Mouse (Mus musculus): ENCODE measurements around the gene Kcnd2.

Gene Kcnd2

DNA sequence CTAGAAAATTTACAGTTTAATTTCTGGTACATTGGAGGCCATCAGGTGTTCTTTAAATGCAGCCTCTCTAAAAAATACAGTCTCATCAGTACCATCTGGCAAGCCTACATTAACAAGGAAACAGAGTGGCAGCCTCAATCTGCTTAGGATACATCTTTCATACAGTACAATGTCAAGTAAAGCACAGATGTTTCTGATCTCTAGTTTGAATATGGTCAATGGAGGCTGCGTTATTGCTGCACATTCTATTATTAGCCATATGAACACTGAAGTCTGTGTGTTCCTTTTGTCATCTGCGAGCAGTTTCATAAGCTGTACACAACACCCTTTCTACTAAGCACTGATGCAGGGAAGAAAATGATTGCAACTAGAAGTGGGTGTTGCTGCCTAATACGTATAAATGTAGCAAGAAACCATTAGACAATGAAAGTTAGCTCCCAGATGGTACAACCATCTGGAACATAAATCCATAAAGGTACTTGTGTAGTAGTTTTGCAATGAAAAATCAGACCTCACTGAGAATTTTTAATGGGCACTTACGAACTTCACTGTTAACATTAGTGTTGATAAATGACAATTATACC lies 209.0 kb downstream of the Kcnd2 start:
- no peak for DNase-seq

DNA sequence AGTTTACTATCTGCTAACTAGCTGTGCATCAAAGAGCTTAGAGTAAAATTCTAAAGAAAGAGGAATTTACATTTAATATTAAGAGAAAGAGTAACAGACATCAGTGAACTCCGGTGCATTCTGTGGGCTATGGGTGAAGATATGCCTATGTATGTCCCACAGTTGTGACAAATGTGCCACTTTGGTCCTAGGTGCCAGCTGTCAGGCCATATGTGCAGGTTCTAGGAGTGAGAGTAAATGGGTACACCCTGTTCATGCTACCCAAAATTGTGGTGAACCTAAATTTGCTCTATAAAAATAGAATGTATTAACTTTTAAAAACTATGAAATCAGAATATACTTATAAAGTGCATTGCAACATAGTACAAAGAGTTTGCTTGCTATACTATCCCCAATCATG lies 215.8 kb downstream of the Kcnd2 start:
- no peak for DNase-seq

DNA sequence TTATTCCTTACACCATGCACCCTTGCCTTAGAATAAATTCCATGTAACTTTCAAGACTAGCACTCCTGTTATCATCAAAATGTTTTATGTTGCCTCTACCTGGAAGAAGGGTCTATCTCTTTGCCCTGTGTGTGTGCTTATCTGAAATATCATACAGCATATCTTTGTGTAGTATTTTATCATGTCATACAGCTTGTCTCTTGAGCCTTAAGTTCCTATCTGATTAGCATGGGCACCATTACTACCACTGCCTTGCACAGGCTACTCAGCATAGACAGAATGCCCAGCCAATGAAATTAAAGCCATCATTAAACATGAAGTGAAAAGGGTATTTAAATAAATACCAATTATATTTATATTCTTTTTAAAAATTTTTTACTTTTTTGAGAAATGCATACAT lies 249.4 kb downstream of the Kcnd2 start:
- DNase-seq, result no peak

DNA sequence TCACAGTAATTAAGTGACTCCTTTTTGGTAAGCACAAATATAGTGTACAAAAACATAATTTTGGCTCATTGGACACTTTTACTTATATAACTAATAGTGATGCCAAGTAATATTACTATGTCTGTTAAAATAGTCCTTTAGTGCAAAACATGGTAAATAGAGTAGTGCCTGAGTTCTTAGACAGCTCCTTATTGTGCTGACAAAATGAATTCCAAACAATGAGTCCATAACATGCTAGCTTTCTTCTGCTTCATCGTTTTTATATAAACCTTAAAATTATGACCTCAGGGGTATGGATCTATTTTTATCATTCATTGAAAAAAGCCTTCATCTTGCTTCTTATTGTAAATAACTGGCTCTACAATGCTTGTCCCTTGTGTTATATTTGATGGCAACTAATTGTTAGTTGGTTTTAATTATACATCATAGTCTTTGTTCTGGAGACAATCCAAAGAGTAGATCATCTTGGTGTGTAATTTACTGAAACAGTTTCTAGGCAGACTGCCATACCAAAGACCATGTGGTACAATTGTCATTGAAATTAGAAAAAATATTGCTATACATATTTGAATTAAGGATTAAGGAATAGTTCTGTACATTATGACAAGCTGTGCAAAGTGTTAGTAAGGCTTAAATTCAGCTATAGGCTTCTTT lies 256.7 kb downstream of the Kcnd2 start:
- no peak for DNase-seq

DNA sequence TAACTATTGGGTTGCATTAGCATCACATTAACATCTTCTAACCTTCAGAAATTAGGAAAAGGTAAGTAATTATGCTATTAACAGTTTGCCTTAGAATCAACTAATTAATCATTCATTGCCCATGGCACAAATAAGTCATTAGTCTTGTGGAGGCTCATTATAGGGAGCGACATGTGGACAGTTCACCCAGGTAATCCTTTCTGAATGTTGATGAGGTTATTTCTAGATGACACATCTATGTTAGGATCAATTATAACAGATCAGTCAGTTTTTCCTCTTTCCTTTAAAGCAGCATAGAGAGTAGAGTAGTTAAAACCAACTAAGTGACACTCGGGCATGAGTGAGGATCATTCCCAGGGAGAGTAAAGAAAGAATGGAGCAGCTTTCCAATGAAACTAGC lies 267.4 kb downstream of the Kcnd2 start:
- DNase-seq, result no peak

DNA sequence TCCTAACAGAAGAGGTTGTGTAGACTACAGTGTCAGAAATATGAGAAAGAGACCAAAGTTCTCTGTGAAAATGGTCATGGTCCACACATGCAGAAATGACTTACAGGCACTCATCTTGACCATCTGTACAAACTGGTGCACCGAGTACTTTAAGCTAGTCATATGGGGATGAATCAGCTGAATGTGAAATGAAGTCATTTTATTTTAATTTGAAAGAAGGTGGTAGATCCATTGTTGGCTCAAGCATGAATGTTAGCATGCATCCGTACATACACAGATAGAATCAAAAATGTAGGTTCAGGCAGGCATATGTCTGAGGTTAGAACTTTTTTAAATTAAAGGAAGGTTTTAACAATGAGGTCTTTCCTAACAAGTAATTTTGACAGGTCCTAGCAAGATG lies 273.2 kb downstream of the Kcnd2 start:
- no peak for DNase-seq

DNA sequence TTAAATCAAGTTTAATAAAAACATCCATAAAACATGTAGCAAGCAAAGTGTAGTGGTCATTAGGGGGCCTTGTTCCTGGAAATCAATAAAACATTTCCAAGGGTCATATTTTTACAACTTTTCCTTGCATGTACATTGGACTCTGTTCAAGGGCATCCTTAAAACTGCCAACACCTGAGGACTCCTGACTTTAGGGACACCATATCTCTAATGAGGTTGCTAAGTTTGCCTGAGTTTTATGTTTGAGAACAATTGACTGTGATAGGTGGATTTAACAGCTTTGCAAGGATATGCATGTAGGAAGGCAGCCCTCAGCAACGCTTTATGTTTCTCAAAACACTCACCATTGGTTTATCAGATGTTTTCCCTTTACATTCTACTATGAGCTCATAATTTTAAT lies 287.6 kb downstream of the Kcnd2 start:
- DNase-seq, result no peak

DNA sequence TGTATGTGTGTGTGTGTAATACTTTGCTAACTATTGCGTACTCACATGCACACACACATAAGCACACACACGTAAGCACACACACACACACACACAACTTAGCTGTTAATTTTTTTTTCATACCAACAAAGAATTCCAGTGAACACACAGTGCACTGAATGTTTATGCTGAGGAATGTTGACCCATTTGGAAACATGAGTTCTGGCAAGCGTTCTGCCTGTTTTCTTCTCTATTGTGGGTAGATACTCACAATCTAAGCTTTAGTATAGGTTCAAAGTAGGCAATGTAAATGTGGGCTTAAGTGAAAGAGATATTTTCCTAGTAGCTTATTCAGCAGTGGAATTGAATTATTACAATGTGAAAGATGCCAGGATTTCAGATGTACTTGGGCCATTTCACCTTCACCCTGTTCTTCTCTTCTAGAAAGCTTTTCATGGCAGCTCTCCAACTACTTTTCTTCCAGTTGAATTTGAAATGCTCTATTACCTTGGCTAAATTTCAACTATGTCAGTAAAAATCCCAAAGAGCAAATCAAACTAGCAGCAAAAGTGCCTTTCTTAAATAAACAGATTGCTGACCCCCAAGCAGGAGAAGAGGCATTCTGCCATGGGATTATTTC lies 295.4 kb downstream of the Kcnd2 start:
- peak in 1 of 2 experiments; percentile 10 for DNase-seq

DNA sequence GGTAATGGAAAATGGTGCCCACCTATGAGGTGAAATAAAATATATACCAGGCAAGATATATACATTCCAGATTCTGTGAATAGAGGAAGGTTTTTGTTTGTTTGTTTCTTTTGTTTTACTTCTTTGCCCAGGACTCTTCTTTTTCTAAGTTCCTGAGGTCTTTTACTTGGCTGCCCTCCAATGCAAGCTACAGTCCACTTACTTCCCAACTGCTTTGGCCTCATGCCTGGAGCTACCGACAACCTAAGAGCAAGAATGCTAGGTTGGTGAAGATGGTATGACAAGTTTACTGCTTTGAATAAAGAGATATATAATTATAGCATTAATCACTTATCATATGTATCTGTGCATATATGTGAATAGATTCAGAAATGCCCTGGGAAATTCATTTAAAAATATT lies 305.0 kb downstream of the Kcnd2 start:
- DNase-seq, result peak; percentile 65 to 78

DNA sequence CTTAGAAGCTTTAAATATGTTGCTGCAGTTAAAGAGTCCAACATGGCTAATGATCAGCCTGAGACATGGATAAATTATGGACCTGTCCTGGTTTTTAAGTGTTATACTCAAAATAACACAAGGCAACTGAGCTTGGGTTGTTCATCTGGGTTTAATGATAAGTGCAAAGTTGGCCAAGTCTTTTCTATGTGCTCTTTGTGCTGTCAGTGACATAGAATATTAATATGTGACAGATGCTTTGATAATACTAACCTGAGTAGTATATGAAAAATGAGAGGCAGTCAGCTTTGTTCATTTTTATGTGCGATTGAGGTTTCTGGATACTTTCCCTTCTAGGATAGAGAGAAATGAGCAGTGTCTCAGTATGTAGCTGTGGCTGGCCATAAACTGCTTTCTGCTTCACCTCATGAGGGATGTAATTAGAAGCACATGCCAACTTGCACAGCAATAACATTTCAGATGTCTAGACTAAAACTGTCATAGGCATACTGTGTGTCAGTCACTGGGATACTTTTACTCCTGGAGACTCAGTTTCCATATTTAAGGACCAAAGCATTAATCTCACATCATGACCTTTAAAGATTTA lies 312.3 kb downstream of the Kcnd2 start:
- DNase-seq, result no peak

DNA sequence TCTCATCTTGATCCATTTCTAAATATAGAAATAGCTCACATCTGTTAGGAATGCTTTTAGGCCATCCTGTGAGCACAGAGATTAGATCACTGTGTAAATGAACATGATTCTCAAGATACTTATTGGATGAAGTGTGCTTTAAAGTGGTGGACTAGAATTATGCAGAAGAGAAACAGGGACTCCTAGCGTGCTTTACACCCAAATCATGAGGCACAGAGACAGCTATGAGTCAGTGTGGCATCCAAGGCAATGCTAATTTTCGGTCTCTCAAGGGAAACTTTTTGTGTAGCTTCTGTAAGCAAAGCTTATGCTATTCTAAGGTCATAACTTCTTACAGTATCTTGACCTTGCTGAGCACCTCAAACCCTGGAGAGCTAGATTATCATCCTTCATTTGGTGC lies 318.7 kb downstream of the Kcnd2 start:
- no peak for DNase-seq

DNA sequence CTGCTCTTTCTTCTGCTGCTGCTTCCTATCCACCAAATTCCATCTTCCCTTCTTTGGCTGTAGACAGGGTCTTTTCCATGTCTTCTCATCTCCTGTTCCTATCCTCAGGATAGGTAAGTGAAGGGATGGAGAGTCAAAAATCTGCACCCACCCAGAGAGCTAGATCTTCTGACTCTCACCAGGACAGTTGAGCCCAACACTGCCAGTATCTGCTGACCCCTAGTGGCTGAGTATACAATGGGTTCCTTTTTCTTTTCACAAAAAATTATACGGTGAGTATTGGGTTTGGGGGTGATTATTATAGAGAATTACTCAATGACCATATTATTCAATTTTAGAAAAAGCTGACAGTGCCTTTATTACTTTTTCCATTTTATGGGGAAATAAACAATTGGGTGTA lies 319.5 kb downstream of the Kcnd2 start:
- peak in 1 of 2 experiments; percentile 29 for DNase-seq

DNA sequence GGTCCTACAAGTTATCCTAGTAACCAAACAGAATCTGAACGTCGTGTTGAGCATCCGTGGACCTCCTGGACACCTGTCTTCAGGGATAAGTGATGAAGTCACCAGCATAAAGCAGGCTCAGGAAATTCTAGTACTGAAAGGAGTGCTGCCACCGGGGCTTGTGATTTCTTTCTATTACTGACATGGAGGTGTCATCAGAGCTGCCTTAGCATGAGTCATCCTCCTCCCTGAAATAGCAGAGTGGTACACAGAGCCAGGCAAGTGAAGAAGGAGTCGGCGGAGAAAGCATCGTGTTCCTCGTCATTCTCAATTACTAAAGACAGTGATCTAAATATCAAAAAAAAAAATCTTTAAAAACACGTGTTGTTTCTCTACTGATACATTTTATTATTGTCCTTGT lies 336.2 kb downstream of the Kcnd2 start:
- no peak for DNase-seq

DNA sequence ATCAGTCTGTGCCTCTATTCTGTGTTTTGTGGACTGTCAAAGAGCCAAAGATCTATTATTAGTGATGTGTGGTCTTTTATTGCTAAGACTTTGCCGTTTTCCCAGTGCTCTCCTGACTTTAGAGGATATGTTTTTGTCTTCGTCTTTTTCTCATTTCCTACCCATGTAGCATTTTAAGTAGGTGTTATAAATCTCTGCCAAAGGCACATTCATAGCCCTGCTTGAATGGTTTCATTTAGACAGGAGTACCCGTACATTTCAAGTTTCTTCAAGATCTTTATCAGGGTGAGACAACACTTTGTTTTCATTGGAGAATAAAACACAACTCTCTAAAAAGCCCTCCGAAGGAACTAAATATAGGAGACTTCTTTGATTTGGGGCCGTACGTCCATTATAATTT lies 355.7 kb downstream of the Kcnd2 start:
- no peak for DNase-seq

DNA sequence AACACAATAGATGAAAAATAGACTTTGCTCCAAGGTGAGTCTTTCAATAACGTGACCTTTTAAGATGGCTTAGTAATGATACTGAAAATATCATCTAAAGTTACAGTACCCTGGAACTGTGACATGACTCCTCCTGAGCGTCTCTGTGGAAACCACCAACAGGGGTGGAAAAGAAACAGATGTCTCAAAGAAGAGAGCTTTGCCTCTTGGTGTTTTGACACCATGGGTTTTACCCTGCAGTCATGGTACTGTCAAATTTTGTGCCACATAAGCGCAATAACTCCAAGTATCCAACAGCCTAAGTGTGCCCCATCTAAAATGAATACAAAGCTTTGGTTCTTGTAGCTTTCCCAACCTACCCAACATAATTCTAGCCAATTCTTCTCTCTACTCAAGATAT lies 374.9 kb downstream of the Kcnd2 start:
- no peak for DNase-seq

DNA sequence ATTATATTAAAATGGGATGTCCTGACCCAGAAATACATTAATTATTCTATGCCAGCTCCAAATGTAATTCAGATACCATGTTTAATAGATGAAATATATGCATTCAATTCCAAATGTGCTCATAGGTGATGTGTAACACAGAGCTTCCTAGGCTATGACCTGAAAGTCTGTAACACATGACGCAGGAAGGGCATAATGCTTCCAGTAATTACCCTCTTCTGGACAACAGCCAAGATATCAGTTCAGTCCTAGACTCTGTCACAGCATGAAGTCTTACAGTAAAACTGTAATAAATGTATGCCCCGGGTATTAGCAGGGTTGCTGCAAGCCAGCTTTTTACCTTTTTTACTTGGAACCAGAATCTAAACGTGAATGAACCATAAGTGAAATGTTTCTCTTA lies 382.1 kb downstream of the Kcnd2 start:
- DNase-seq, result no peak

DNA sequence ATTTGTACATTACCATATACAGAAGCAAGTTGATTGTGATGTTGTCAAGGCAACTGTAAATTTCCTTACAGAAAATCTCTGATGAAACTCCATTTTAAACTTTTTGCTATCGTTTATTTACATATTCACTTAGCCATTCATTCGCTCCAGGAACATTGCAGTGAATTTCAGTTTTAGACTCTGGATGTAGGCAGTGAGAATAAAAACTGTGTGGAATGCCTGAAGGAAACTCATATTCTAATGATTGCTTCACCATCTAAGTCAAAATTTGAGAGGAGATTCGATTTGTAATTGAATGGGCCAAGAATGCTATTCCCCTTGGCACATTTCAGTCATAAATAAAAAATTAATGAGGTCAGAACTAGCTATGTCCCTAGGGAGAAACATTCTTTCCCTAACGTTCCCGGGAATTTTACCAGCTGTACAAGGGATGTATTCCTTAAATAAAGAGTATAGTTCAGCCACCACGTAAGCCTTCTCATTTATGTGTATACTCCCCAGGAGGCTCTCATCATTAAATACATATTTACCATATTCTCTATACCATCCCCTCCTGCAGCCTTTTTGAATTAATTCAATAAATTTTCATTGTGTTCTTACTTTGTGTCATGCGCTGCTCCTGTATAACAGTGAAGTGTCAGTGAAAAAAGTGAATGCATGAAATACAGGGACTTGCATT lies 394.2 kb downstream of the Kcnd2 start:
- DNase-seq, result no peak

DNA sequence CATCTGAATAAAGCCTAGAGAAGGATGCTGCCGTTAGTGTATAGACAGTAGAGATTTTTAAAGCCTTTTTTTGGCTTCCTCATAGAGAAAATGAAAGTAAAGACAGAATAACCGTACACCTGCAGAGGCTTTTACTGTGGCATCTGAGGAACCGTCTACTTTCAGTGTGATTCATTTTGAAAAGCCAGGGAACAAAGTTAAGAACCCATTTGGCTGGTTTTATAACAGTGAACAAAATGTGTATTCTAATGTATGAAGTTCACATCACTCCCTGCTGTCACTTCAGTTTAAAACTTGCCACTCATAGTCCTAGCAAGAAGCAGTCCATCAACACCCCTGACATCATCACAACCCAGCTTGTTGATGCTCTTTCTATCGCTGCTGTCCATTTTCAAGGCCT lies 414.7 kb downstream of the Kcnd2 start:
- no peak for DNase-seq

DNA sequence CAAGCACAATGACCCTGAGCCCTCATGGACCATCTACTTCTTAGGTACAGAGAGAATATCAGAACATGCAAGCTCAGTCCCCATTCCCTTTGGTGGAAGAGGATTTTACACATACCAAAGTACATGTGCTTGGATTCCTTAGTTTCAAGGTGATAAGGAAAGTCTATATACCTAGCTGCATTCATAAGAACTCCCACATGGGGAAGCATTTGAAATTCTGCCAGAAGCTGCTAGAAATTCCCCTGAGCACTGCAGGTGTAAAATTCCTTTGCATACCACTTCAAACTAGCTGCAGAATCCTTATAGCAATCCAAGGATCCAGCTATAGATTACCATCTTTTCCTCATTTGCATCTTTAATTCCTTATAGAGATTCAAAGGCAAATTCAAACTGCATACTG lies 440.4 kb downstream of the Kcnd2 start:
- DNase-seq, result no peak

DNA sequence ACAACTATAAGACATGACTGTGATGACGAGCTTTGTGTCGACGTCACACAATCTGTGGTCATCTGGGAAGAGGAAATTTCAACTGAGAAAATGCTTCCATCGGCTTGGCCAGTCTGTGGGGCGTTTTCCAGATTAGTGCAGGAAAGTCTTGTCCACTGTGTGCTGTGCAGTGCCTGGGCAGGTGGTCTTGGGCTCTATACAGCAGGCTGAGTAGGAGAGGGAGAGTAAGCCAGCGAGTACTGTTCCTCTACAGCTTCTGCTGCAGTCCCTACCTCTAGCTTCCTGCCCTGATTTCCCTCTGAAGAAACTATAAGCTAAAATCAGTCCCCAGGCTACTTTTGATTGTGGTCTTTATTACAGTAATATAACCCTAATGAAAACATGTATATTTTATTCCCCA lies 448.8 kb downstream of the Kcnd2 start:
- DNase-seq, result no peak

DNA sequence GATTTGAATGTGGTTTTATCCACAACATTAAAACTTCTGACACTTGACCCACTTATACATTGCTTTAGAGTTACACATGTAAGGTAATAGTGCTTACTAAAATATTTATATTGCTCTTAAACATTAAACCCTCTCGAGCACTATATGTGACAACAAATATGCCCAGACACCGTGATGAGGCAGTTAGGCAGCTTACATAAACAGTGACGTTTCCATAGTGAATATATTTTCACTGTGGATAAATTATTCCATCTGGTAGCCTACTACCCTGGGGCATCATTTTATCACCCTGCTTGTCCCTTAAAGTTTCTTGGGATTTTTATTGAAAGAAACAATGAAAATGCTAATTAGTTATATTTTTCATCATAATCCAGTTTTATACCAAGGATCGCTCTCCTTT lies 449.3 kb downstream of the Kcnd2 start:
- DNase-seq, result no peak

DNA sequence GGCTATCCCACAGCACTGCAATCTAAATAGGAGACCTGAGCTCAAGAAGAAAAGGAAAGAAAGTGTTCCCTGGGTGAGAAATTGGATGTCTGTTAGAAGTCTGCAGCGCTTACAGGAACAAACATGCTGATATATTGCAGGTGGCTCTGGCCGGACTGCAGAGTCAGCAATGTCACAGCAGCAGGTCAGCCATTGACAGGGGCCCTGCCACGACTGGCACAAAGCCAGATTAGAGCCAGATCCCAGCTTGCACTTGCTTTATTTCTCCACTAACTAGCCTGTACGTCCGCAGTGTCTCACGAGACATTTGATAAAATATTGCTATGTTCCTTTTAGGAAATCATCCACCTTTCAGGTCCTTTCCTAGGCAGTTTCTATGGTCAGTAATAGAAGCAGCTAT lies 468.9 kb downstream of the Kcnd2 start:
- peak; percentile 23 to 45 for DNase-seq

DNA sequence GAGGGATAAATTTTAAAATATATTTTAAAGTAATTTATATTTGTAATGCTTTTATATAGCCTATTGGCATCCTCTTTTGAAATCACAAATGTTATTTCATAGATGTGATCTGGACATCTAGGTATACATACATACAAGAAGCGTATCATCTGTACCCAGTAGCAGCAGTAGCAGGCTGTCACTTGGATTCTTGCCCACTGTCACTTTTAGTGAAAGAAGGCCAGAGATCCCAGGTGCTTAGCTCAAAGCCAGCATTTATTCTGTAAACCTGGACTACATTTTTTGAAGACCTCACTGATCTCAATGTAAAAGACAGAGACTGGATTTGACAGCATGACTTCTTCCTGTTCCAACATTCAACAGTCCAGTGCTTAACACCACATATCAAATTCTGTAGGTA lies 471.1 kb downstream of the Kcnd2 start:
- no peak for DNase-seq

DNA sequence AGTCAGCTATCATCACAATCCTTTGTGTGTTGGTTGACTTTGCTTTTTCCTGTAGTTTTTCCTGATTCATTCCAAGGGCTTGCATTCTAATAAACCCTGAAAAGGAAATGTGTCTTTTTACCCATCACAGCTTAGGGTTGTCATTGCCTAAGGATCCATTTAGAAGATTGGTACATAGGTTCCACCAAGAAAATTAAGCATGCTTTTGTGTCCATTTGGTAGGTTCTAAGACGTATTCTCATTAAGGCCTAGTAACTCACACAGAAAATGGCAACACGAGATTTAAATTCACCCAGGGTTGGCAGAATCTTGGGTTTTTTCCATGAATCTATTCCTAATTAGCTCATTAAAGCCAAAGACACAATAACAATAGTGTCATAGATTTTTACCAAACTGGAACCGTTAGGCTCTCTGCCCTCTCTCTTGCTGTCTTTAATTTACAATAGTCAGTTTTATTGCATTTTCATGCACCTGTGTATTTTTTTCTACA lies 477.6 kb downstream of the Kcnd2 start:
- DNase-seq, result no peak
